Mouse (Mus musculus): ENCODE results near the gene Slc24a2. TPM values are rescaled to one million over a fixed set of nuclear protein-coding genes. Genes with fewer than 3 reads are reported as not detected.

Gene Slc24a2
- not detected for total RNA-seq (2023)

GRCm38 (mm10) chr4:87229960-87230551 lies at the start of gene Slc24a2:
Gene Slc24a2 (minus strand): TSS chr4:87230477.

